In genomic region chr11:102399107-102399506, GRCm38 (mm10) we compare ENCODE assay signal across 10 mouse cellular contexts. TPM values are rescaled to one million over a fixed set of nuclear protein-coding genes. Genes with fewer than 3 reads are reported as not detected.
DNase-seq lines count a peak whose midpoint lies in the region; ATAC-seq lines count a peak whose summit lies in the region.
"Had no signal": no experiment of that assay in that cellular context is flagged by ENCODE, and none has a peak within 500 bp of the region (broad histone marks: within the 10 kb centered on the region; RNA-seq: fewer than 3 reads in every experiment).

No protein-coding gene starts in this region.

- peak overlapping the region; percentile 51 for H3K4me3 ChIP-seq in erythroblast, embryonic 14.5 days (replicated peaks)
- H3K4me3 ChIP-seq in kidney, embryonic 16.5 days (ENCODE audit: low read length), result peak overlapping the region; percentile 44
- peak overlapping the region; percentile 53 for H3K4me3 ChIP-seq in embryonic facial prominence, embryonic 10.5 days
- peak overlapping the region; percentile 24; the same call in 1 of the 2 replicates for H3K4me3 ChIP-seq in limb, embryonic 11.5 days (ENCODE audit: low read depth, low read length)

- H3K36me3 ChIP-seq in erythroblast, embryonic 14.5 days (ENCODE audit: control insufficient read depth), result peaks cover 40% of the 10 kb centered on the region
- peaks cover 20% of the 10 kb centered on the region for H3K36me3 ChIP-seq in kidney, embryonic 16.5 days (ENCODE audit: insufficient read depth, low read length)
- H3K36me3 ChIP-seq in embryonic facial prominence, embryonic 10.5 days (replicated peaks), result peaks cover 26% of the 10 kb centered on the region
- H3K36me3 ChIP-seq in limb, embryonic 11.5 days (ENCODE audit: control insufficient read depth, insufficient read depth, low read length), result peaks cover 10% of the 10 kb centered on the region

- H3K27ac ChIP-seq in kidney, embryonic 16.5 days (ENCODE audit: low read length), result no peak overlapping the region
- no peak overlapping the region for H3K27ac ChIP-seq in embryonic facial prominence, embryonic 10.5 days (replicated peaks)
- H3K27ac ChIP-seq in limb, embryonic 11.5 days (replicated peaks; ENCODE audit: low read depth, low read length), result no peak overlapping the region

- DNase-seq in kidney, adult 9 months, result no peak
- no peak for DNase-seq in embryonic facial prominence, embryonic 10.5 days (ENCODE audit: low spot score)
- DNase-seq in limb, embryonic 11.5 days (ENCODE audit: low spot score), result no peak
- no peak for DNase-seq in thymus, postnatal 4 days
- no peak for DNase-seq in gastrocnemius, postnatal 4 days (ENCODE audit: low spot score in 2 of 2)
- DNase-seq: gastrocnemius, postnatal 36 days had no signal

- peak overlapping the region; percentile 62 for H3K4me2 ChIP-seq in kidney, embryonic 16.5 days (replicated peaks; ENCODE audit: low read depth, low read length)
- no peak overlapping the region for H3K4me2 ChIP-seq in limb, embryonic 11.5 days (ENCODE audit: low read depth, severe bottlenecking)

- H3K4me1 ChIP-seq in erythroblast, embryonic 14.5 days (ENCODE audit: control insufficient read depth), result peaks cover 67% of the 10 kb centered on the region
- peaks cover 22% of the 10 kb centered on the region for H3K4me1 ChIP-seq in kidney, embryonic 16.5 days (ENCODE audit: insufficient read depth, low read length)
- H3K4me1 ChIP-seq in embryonic facial prominence, embryonic 10.5 days, result peaks cover 56% of the 10 kb centered on the region
- H3K4me1 ChIP-seq in limb, embryonic 11.5 days (ENCODE audit: control insufficient read depth, insufficient read depth, low read length), result peaks cover 6% of the 10 kb centered on the region; the same call in 1 of the 2 replicates

- H3K27me3 ChIP-seq in erythroblast, embryonic 14.5 days (ENCODE audit: control insufficient read depth), result peaks cover 81% of the 10 kb centered on the region
- peaks cover 40% of the 10 kb centered on the region for H3K27me3 ChIP-seq in kidney, embryonic 16.5 days (ENCODE audit: insufficient read depth, low read length)
- H3K27me3 ChIP-seq in embryonic facial prominence, embryonic 10.5 days (replicated peaks; ENCODE audit: low read depth, poor library complexity, severe bottlenecking), result peaks cover 97% of the 10 kb centered on the region
- H3K27me3 ChIP-seq in limb, embryonic 11.5 days (ENCODE audit: control insufficient read depth, insufficient read depth, low read length), result peaks cover 48% of the 10 kb centered on the region

- peaks cover 15% of the 10 kb centered on the region for H3K9me3 ChIP-seq in erythroblast, embryonic 14.5 days (ENCODE audit: control insufficient read depth, low read length)
- no peaks in the 10 kb centered on the region for H3K9me3 ChIP-seq in kidney, embryonic 16.5 days (ENCODE audit: low read length)
- no peaks in the 10 kb centered on the region for H3K9me3 ChIP-seq in embryonic facial prominence, embryonic 10.5 days
- H3K9me3 ChIP-seq in limb, embryonic 11.5 days (ENCODE audit: control insufficient read depth, low read length), result no peaks in the 10 kb centered on the region

- ATAC-seq in erythroblast, adult 5-6 weeks (replicated peaks; ENCODE audit: low FRiP score, poor library complexity, severe bottlenecking), result no peak
- no peak for ATAC-seq in kidney, embryonic 16.5 days (ENCODE audit: low FRiP score, low TSS enrichment)
- no peak for ATAC-seq in limb, embryonic 11.5 days (ENCODE audit: insufficient number of reproducible peaks, low FRiP score, low TSS enrichment, low read depth)

- WGBS in kidney, embryonic 16.5 days, result 8% methylated on average over 15 of the region's 15 CpGs
- 14% methylated on average over 15 of the region's 15 CpGs for WGBS in embryonic facial prominence, embryonic 10.5 days
- 10% methylated on average over 15 of the region's 15 CpGs for whole genome bisulfite sequencing in limb, embryonic 11.5 days

- H3K9ac ChIP-seq in kidney, embryonic 16.5 days (replicated peaks; ENCODE audit: low read length), result peak overlapping the region; percentile 47
- no peak overlapping the region for H3K9ac ChIP-seq in limb, embryonic 11.5 days (ENCODE audit: low read length)

RNA-seq across cellular contexts. Expression of gene Rundc3a, which starts 5.9 kb away (rescaled TPM):
- polyA plus RNA-seq in erythroblast, embryonic 14.5 days (2012), result 1.8 and 2.1 TPM in 2 replicates
- total RNA-seq in erythroblast, adult 5-6 weeks (2015; ENCODE audit: low replicate concordance), result 3.1 TPM in 1 of 2 replicates, not detected in the other
- total RNA-seq in erythroblast, adult 5-6 weeks (2017; ENCODE audit: low replicate concordance), result 2.7 and 7.5 TPM in 2 replicates
- polyA plus RNA-seq in kidney, embryonic 16.5 days (2015; fragmentation: Nextera tagmentation; extraction: Ambion mirVana), result 3.3 and 3.9 TPM in 2 replicates
- polyA plus RNA-seq in embryonic facial prominence, embryonic 10.5 days (2016; fragmentation: Nextera tagmentation; extraction: Ambion mirVana), result 10.0 and 11.9 TPM in 2 replicates
- 0.57 and 1.0 TPM in 2 replicates for polyA plus RNA-seq in limb, embryonic 11.5 days (2014; fragmentation: Nextera tagmentation; extraction: Ambion mirVana)
- 1 to 10 TPM; 1.3 to 1.4 TPM for total RNA-seq in gastrocnemius, postnatal 4 days (2021)
- total RNA-seq: gastrocnemius, postnatal 36 days had no signal

RNA-seq across cellular contexts. Expression of gene Slc25a39, which starts 8.6 kb away (rescaled TPM):
- polyA plus RNA-seq in erythroblast, embryonic 14.5 days (2012), result 579 and 725 TPM in 2 replicates
- total RNA-seq in erythroblast, adult 5-6 weeks (2015; ENCODE audit: low replicate concordance), result 461 and 462 TPM in 2 replicates
- 236 and 290 TPM in 2 replicates for total RNA-seq in erythroblast, adult 5-6 weeks (2017; ENCODE audit: low replicate concordance)
- 337 and 360 TPM in 2 replicates for polyA plus RNA-seq in kidney, embryonic 16.5 days (2015; fragmentation: Nextera tagmentation; extraction: Ambion mirVana)
- polyA plus RNA-seq in embryonic facial prominence, embryonic 10.5 days (2016; fragmentation: Nextera tagmentation; extraction: Ambion mirVana), result 229 and 241 TPM in 2 replicates
- polyA plus RNA-seq in limb, embryonic 11.5 days (2014; fragmentation: Nextera tagmentation; extraction: Ambion mirVana), result 166 and 180 TPM in 2 replicates
- 10 to 100 TPM; 54.5 to 66.3 TPM for total RNA-seq in gastrocnemius, postnatal 4 days (2021)

RNA-seq across cellular contexts. Expression of gene Grn, which starts 31.0 kb away (rescaled TPM):
- 1.8 and 2.6 TPM in 2 replicates for polyA plus RNA-seq in erythroblast, embryonic 14.5 days (2012)
- 85.7 and 90.1 TPM in 2 replicates for total RNA-seq in erythroblast, adult 5-6 weeks (2015; ENCODE audit: low replicate concordance)
- total RNA-seq in erythroblast, adult 5-6 weeks (2017; ENCODE audit: low replicate concordance), result 26.3 and 56.1 TPM in 2 replicates
- polyA plus RNA-seq in kidney, embryonic 16.5 days (2015; fragmentation: Nextera tagmentation; extraction: Ambion mirVana), result 208 and 213 TPM in 2 replicates
- 79.4 and 87.3 TPM in 2 replicates for polyA plus RNA-seq in embryonic facial prominence, embryonic 10.5 days (2016; fragmentation: Nextera tagmentation; extraction: Ambion mirVana)
- 58.8 and 60.5 TPM in 2 replicates for polyA plus RNA-seq in limb, embryonic 11.5 days (2014; fragmentation: Nextera tagmentation; extraction: Ambion mirVana)
- total RNA-seq in gastrocnemius, postnatal 4 days (2021), result 100 to 1,000 TPM; 129 to 130 TPM

RNA-seq across cellular contexts. Expression of gene Slc4a1, which starts 33.1 kb away (rescaled TPM):
- polyA plus RNA-seq in erythroblast, embryonic 14.5 days (2012), result 575 and 672 TPM in 2 replicates
- total RNA-seq in erythroblast, adult 5-6 weeks (2015; ENCODE audit: low replicate concordance), result 4,977 and 5,433 TPM in 2 replicates
- total RNA-seq in erythroblast, adult 5-6 weeks (2017; ENCODE audit: low replicate concordance), result 6,454 and 7,565 TPM in 2 replicates
- 9.0 and 9.6 TPM in 2 replicates for polyA plus RNA-seq in kidney, embryonic 16.5 days (2015; fragmentation: Nextera tagmentation; extraction: Ambion mirVana)
- polyA plus RNA-seq in embryonic facial prominence, embryonic 10.5 days (2016; fragmentation: Nextera tagmentation; extraction: Ambion mirVana), result 29.7 and 33.8 TPM in 2 replicates
- 20.4 and 24.6 TPM in 2 replicates for polyA plus RNA-seq in limb, embryonic 11.5 days (2014; fragmentation: Nextera tagmentation; extraction: Ambion mirVana)
- 1 to 10 TPM; 2.5 to 7.2 TPM for total RNA-seq in gastrocnemius, postnatal 4 days (2021)
- polyA plus RNA-seq: C2C12 had no signal

RNA-seq across cellular contexts. Expression of gene Fam171a2, which starts 48.4 kb away (rescaled TPM):
- 0.01 and 0.02 TPM in 2 replicates for polyA plus RNA-seq in erythroblast, embryonic 14.5 days (2012)
- total RNA-seq in erythroblast, adult 5-6 weeks (2015; ENCODE audit: low replicate concordance), result not detected in 2 replicates
- not detected in 2 replicates for total RNA-seq in erythroblast, adult 5-6 weeks (2017; ENCODE audit: low replicate concordance)
- 5.3 and 5.8 TPM in 2 replicates for polyA plus RNA-seq in kidney, embryonic 16.5 days (2015; fragmentation: Nextera tagmentation; extraction: Ambion mirVana)
- polyA plus RNA-seq in embryonic facial prominence, embryonic 10.5 days (2016; fragmentation: Nextera tagmentation; extraction: Ambion mirVana), result 3.4 and 3.7 TPM in 2 replicates
- polyA plus RNA-seq in limb, embryonic 11.5 days (2014; fragmentation: Nextera tagmentation; extraction: Ambion mirVana), result 5.5 and 7.9 TPM in 2 replicates
- total RNA-seq in gastrocnemius, postnatal 4 days (2021), result 10 to 100 TPM; 27.4 to 43.6 TPM

Comparison
In these comparisons a context has a peak if more than half of its experiments do, and no peak if none do; other contexts are left out.
1. RNA of gene Grn, which starts 31.0 kb away (polyA plus RNA-seq): 208 to 213 TPM in kidney, embryonic 16.5 days, 79.4 to 87.3 TPM in embryonic facial prominence, embryonic 10.5 days and 58.8 to 60.5 TPM in limb, embryonic 11.5 days; 1.8 to 2.6 TPM in erythroblast, embryonic 14.5 days; every median in the first group is over 10 times any median in the second.
2. Peak in every context shown above with its lines, with median percentiles within 50 percentile points of each other: H3K4me3 ChIP-seq.